In the genomic region with DNA sequence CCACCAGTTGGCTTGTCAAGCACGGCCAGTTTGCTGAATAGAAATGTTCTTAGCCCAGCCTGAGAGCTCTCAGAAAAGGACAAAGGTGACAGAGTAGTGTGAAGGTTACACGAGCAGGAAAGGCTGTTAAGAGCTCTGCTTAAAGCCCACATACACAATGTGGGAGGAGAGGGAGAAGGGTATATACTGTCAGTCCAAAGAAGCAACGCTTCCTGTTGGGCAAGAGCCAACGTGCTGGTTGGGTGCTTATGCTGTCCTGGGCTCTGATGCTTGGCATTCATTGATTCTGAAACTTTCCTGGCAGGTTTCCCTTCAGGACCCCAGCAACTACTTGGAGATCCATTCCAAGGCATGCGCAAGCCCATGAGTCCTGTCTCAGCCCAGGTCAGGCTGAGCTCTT, we compare ENCODE assay signal across 17 mouse cellular contexts. TPM values are rescaled to one million over a fixed set of nuclear protein-coding genes. Genes with fewer than 3 reads are reported as not detected.
A peak's percentile ranks its signal among the peaks of the same experiment; 100 is the strongest.
DNase-seq lines count a peak whose midpoint lies in the region; ATAC-seq and TF ChIP-seq lines count a peak whose summit lies in the region.
"Had no signal": no experiment of that assay in that cellular context is flagged by ENCODE, and none has a peak within 500 bp of the region (broad histone marks: within the 10 kb centered on the region; RNA-seq: fewer than 3 reads in every experiment).

No protein-coding gene starts in this region.

- TF ChIP-seq POLR2A in CH12.LX (IDR thresholded peaks at IDR 0.05; ENCODE audit: low read depth, low read length): peak; percentile 21; the same call in 1 of the 2 replicates

- TF ChIP-seq EP300 in CH12.LX (IDR thresholded peaks at IDR 0.05; ENCODE audit: low read length): no peak

- no peak for TF ChIP-seq CTCF in CH12.LX (conservative IDR thresholded peaks at IDR 0.05 in 1 of 2, IDR thresholded peaks at IDR 0.05 in 1 of 2; ENCODE audit: low read depth in 2 of 2, low read length in 2 of 2)

- H3K9ac ChIP-seq in CH12.LX (ENCODE audit: insufficient read depth, low read depth): no peak overlapping the region
- H3K9ac ChIP-seq: forebrain, embryonic 13.5 days; heart, embryonic 13.5 days; hindbrain, embryonic 15.5 days had no signal

- peak; percentile 82 for DNase-seq in heart, adult 11 months
- DNase-seq in heart, adult 8-10 months (ENCODE audit: low spot score): no peak
- DNase-seq in left cerebral cortex, postnatal 4 days: peak; percentile 16
- DNase-seq in left cerebral cortex, adult 18-20 months (ENCODE audit: low spot score in 2 of 2): no peak
- DNase-seq in CH12.LX (ENCODE audit: extremely low read depth): no peak
- DNase-seq in urinary bladder, adult 18-20 months (ENCODE audit: low spot score in 2 of 2): no peak
- DNase-seq: adrenal gland, adult 8-10 months; adrenal gland, postnatal 36 days; cerebellum, adult 18-20 months; cerebellum, adult 9-11 months; cerebellum, postnatal 36 days; heart, postnatal 36 days had no signal

- TF ChIP-seq RAD21 in CH12.LX (IDR thresholded peaks at IDR 0.05; ENCODE audit: low read depth, low read length): no peak

- H3K27ac ChIP-seq in CH12.LX (ENCODE audit: insufficient read depth, low read depth): no peak overlapping the region
- H3K27ac ChIP-seq: embryonic facial prominence, embryonic 10.5 days; forebrain, embryonic 13.5 days; heart, embryonic 13.5 days; hindbrain, embryonic 15.5 days had no signal

- peaks cover 0 to 3% of the 10 kb centered on the region in 2 experiments; a peak in 1 of 4 replicates for H3K4me1 ChIP-seq in CH12.LX (ENCODE audit: control insufficient read depth in 1 of 2, insufficient read depth in 2 of 2)
- H3K4me1 ChIP-seq: embryonic facial prominence, embryonic 10.5 days; forebrain, embryonic 13.5 days; heart, embryonic 13.5 days; hindbrain, embryonic 15.5 days had no signal

- no peak overlapping the region for H3K4me2 ChIP-seq in CH12.LX (ENCODE audit: insufficient read depth, low read depth, poor library complexity, severe bottlenecking)
- H3K4me2 ChIP-seq: forebrain, embryonic 13.5 days; heart, embryonic 13.5 days; hindbrain, embryonic 15.5 days had no signal

- no peak overlapping the region for H3K4me3 ChIP-seq in CH12.LX (replicated peaks in 1 of 3; ENCODE audit: low read depth in 2 of 3, low read length in 2 of 3, poor library complexity in 1 of 3)
- H3K4me3 ChIP-seq: embryonic facial prominence, embryonic 10.5 days; forebrain, embryonic 13.5 days; heart, embryonic 13.5 days; hindbrain, embryonic 15.5 days had no signal

- dilution Hi-C loops in CH12.LX (cut with MboI; ENCODE audit: extremely low pct_ligation_motif_present, extremely low pct_unique_long_range_greater_than_20kb, low sequenced_read_pairs): no loop called here

- intact Hi-C loops in left cerebral cortex, postnatal 4 days (cut with DNase I): no loop called here

- ATAC-seq in megakaryocyte progenitor cell, adult 5-6 weeks (replicated peaks; ENCODE audit: poor library complexity): peak; percentile 54
- ATAC-seq: forebrain, embryonic 13.5 days had no signal

- no peaks in the 10 kb centered on the region for H3K9me3 ChIP-seq in CH12.LX (replicated peaks; ENCODE audit: low read length)
- H3K9me3 ChIP-seq: embryonic facial prominence, embryonic 10.5 days; forebrain, embryonic 13.5 days; heart, embryonic 13.5 days; hindbrain, embryonic 15.5 days had no signal

- in situ Hi-C loops in CH12.LX (cut with MboI; ENCODE audit: low pct_ligation_motif_present, low pct_unique_long_range_greater_than_20kb, low sequenced_read_pairs): no loop called here

- H3K27me3 ChIP-seq in CH12.LX (replicated peaks): no peaks in the 10 kb centered on the region
- H3K27me3 ChIP-seq: forebrain, embryonic 13.5 days; heart, embryonic 13.5 days; hindbrain, embryonic 15.5 days had no signal

- peaks cover 12% of the 10 kb centered on the region; the same call in 1 of the 2 replicates for H3K79me2 ChIP-seq in CH12.LX (replicated peaks; ENCODE audit: control insufficient read depth, extremely low read depth, insufficient read depth, poor library complexity, severe bottlenecking)

- peaks cover 70 to 91% of the 10 kb centered on the region in 2 experiments for H3K36me3 ChIP-seq in CH12.LX (replicated peaks in 1 of 2; ENCODE audit: control insufficient read depth in 1 of 2, insufficient read depth in 1 of 2, low read length in 1 of 2)

TF ChIP-seq in CH12.LX, 34 proteins besides CTCF, POLR2A, EP300 and RAD21:
- no peak for TF ChIP-seq NELFE (IDR thresholded peaks at IDR 0.05; ENCODE audit: low read depth, low read length)
- TF ChIP-seq KAT2A (IDR thresholded peaks at IDR 0.05; ENCODE audit: insufficient replicate concordance, low read length): no peak
- TF ChIP-seq ZNF384 (IDR thresholded peaks at IDR 0.05; ENCODE audit: low read depth, low read length): no peak
- no peak for TF ChIP-seq HCFC1 (IDR thresholded peaks at IDR 0.05; ENCODE audit: low read depth, low read length)
- no peak for TF ChIP-seq UBTF (IDR thresholded peaks at IDR 0.05; ENCODE audit: low read depth, low read length)
- no peak for TF ChIP-seq MAX (IDR thresholded peaks at IDR 0.05; ENCODE audit: low read length)
- no peak for TF ChIP-seq ETS1 (conservative IDR thresholded peaks at IDR 0.05; ENCODE audit: low read depth, low read length)
- no peak for TF ChIP-seq JUND (conservative IDR thresholded peaks at IDR 0.05; ENCODE audit: low read depth, low read length)
- no peak for TF ChIP-seq POLR2AphosphoS2 (IDR thresholded peaks at IDR 0.05; ENCODE audit: low read depth, low read length)
- no peak for TF ChIP-seq BHLHE40 (IDR thresholded peaks at IDR 0.05; ENCODE audit: low read depth, low read length)
- TF ChIP-seq NRF1 (IDR thresholded peaks at IDR 0.05; ENCODE audit: low read depth, low read length): no peak
TF ChIP-seq in CH12.LX: peak in this region for 0.

RNA-seq across cellular contexts. Expression of a gene that starts 30.9 kb away (rescaled TPM):
- total RNA-seq in heart, adult 8-10 months (2022): 10 to 100 TPM; 53.6 to 60.6 (median 58.8) TPM
- 10 to 100 TPM; 86.1 to 96.8 TPM for total RNA-seq in left cerebral cortex, postnatal 4 days (2021)
- total RNA-seq in left cerebral cortex, adult 18-20 months (2021): 10 to 100 TPM; 90.8 to 93.6 TPM
- total RNA-seq in CH12.LX (2012; rRNA removed): 158 and 189 TPM in 2 replicates
- total RNA-seq in CH12.LX (2014; rRNA removed): 439 and 480 TPM in 2 replicates
- polyA plus RNA-seq in CH12.LX (2012; ENCODE audit: insufficient read length, low read depth): 249 and 267 TPM in 2 replicates
- total RNA-seq in megakaryocyte progenitor cell, adult 5-6 weeks (2015): 253 and 258 TPM in 2 replicates
- total RNA-seq in megakaryocyte progenitor cell, adult 5-6 weeks (2017): 196 and 234 TPM in 2 replicates

RNA-seq across cellular contexts. Expression of a gene that starts 33.1 kb away (rescaled TPM):
- total RNA-seq in heart, adult 8-10 months (2022): 10 to 100 TPM; 39.3 to 43.9 (median 40.4) TPM
- 10 to 100 TPM; 73.6 to 76.8 TPM for total RNA-seq in left cerebral cortex, postnatal 4 days (2021)
- total RNA-seq in left cerebral cortex, adult 18-20 months (2021): 10 to 100 TPM; 70.0 to 73.7 TPM
- 60.8 and 70.2 TPM in 2 replicates for total RNA-seq in CH12.LX (2012; rRNA removed)
- total RNA-seq in CH12.LX (2014; rRNA removed): 54.5 and 59.7 TPM in 2 replicates
- polyA plus RNA-seq in CH12.LX (2012; ENCODE audit: insufficient read length, low read depth): 115 and 127 TPM in 2 replicates
- 96.1 and 110 TPM in 2 replicates for total RNA-seq in megakaryocyte progenitor cell, adult 5-6 weeks (2015)
- total RNA-seq in megakaryocyte progenitor cell, adult 5-6 weeks (2017): 40.1 and 49.2 TPM in 2 replicates

RNA-seq across cellular contexts. Expression of a gene that starts 42.0 kb away (rescaled TPM):
- total RNA-seq in heart, adult 8-10 months (2022): 10 to 100 TPM; 12.9 to 27.4 (median 20.4) TPM
- 100 to 1,000 TPM in 1 of 2 experiments, 10 to 100 TPM in 1; 76.6 to 108 TPM for total RNA-seq in left cerebral cortex, postnatal 4 days (2021)
- 10 to 100 TPM; 50.4 to 62.5 TPM for total RNA-seq in left cerebral cortex, adult 18-20 months (2021)
- total RNA-seq in CH12.LX (2012; rRNA removed) (17.5 and 25.2 TPM in 2 replicates), CH12.LX (2014; rRNA removed) (10.2 and 10.8 TPM in 2 replicates)
- 17.4 and 22.6 TPM in 2 replicates for polyA plus RNA-seq in CH12.LX (2012; ENCODE audit: insufficient read length, low read depth)
- total RNA-seq in megakaryocyte progenitor cell, adult 5-6 weeks (2015): 5.2 and 6.0 TPM in 2 replicates
- 6.2 and 14.2 TPM in 2 replicates for total RNA-seq in megakaryocyte progenitor cell, adult 5-6 weeks (2017)

RNA-seq across cellular contexts. Expression of a gene that starts 53.4 kb away (rescaled TPM):
- total RNA-seq in heart, adult 8-10 months (2022): 10 to 100 TPM; 21.3 to 33.6 (median 25.4) TPM
- 10 to 100 TPM; 62.5 to 62.9 TPM for total RNA-seq in left cerebral cortex, postnatal 4 days (2021)
- 10 to 100 TPM; 46.7 to 47.6 TPM for total RNA-seq in left cerebral cortex, adult 18-20 months (2021)
- 29.5 and 30.5 TPM in 2 replicates for total RNA-seq in CH12.LX (2012; rRNA removed)
- 30.8 and 31.5 TPM in 2 replicates for total RNA-seq in CH12.LX (2014; rRNA removed)
- polyA plus RNA-seq in CH12.LX (2012; ENCODE audit: insufficient read length, low read depth): 35.3 and 37.4 TPM in 2 replicates
- total RNA-seq in megakaryocyte progenitor cell, adult 5-6 weeks (2015): 69.4 and 77.3 TPM in 2 replicates
- 66.4 and 72.5 TPM in 2 replicates for total RNA-seq in megakaryocyte progenitor cell, adult 5-6 weeks (2017)

Comparison
In these comparisons a context has a peak if more than half of its experiments do, and no peak if none do; other contexts are left out.
1. DNase-seq: peak in heart, adult 11 months (single experiment) and left cerebral cortex, postnatal 4 days (single experiment); none in heart, adult 8-10 months (single experiment), left cerebral cortex, adult 18-20 months (0 of 2), CH12.LX (single experiment) and urinary bladder, adult 18-20 months (0 of 2).